Mouse (Mus musculus) midbrain, embryonic 10.5 days (tissue): ENCODE data around the gene Zfp759. TPM values are rescaled to one million over a fixed set of nuclear protein-coding genes. Genes with fewer than 3 reads are reported as not detected.
"Not testable (repeated sequence)": the region's sequence is repeated elsewhere in the genome, so short reads cannot be mapped to it uniquely, and the experiment has no call there.

Experiments
- DNase-seq: peaks from one replicate; pipeline ENCODE4 v3.0.0-alpha.2; 2017; ENCODE audit warnings: low spot score
- H3K27ac ChIP-seq: fragments of 300-500 bp; sonication (generic); replicated peaks from 2 replicates; pipeline ENCODE4 v1.5.1; 2016; ENCODE audit warnings: mild to moderate bottlenecking
- H3K27me3 ChIP-seq: fragments of 300-500 bp; sonication (generic); 2 replicates; pipeline ENCODE4 v1.6.1; 2016; ENCODE audit warnings: low read depth, mild to moderate bottlenecking; ENCODE audit not compliant: poor library complexity, severe bottlenecking
- H3K36me3 ChIP-seq: fragments of 300-500 bp; sonication (generic); 2 replicates; pipeline ENCODE4 v1.6.1; 2016; ENCODE audit warnings: mild to moderate bottlenecking, moderate library complexity
- H3K4me1 ChIP-seq: fragments of 300-500 bp; sonication (generic); 2 replicates; pipeline ENCODE4 v1.6.1; 2016
- H3K4me3 ChIP-seq: fragments of 300-500 bp; sonication (generic); 2 replicates; pipeline ENCODE4 v1.5.1; 2016; ENCODE audit warnings: mild to moderate bottlenecking, moderate library complexity
- H3K9me3 ChIP-seq: fragments of 300-500 bp; sonication (generic); replicated peaks from 2 replicates; pipeline ENCODE4 v1.6.1; 2016; ENCODE audit warnings: mild to moderate bottlenecking
- WGBS: fragments of 180-500 bp; shearing (Covaris S2); methylation state at CpG from one replicate; pipeline ENCODE4 v1.1.7; 2016; 5-methylcytosine and 5-hydroxymethylcytosine counted together
- polyA plus RNA-seq: library from polyadenylated mRNA; unstranded; fragments of >200 nt; fragmentation: Nextera tagmentation; extraction: Ambion mirVana; gene quantifications from 2 replicates; pipeline ENCODE4 v1.2.1, GENCODE M21; 2016

Gene Zfp759
- polyA plus RNA-seq, 1 experiment from 2014 or later: 1.8 TPM

DNA sequence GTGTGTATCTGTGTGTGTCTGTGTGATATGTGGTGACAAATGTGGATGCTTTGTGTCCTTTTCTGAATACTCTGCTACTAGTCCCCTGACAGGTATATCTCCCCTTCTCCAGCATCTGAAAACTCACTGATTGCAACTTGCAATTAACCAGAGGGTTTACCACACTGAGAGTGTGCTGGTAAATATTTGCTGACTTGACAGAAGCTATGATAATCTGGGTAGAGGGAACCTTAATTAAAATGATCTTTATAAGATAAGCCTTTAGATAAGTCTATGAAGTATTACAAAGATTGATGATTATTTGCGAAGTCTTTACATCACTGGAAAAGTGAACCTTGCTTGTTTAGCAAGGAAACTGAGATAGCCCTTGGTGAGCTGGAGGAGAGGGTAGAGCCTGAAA is 3.0 kb downstream of the Zfp759 start:
- no peak for DNase-seq
- Histone ChIP-seq H3K27me3 (no peaks in the 10 kb centered on the region), H3K9me3 (no peaks in the 10 kb centered on the region), H3K4me1 (0 out of 2 replicates have a peak, but pooled peaks cover 6% of the 10 kb centered on the region), H3K4me3 (no peak overlapping the region), H3K27ac (no peak overlapping the region), H3K36me3 (no peaks in the 10 kb centered on the region)
- WGBS: 86% methylated on average over 1 of the region's 1 CpGs

- DNase-seq, H3K36me3 ChIP-seq, H3K9me3 ChIP-seq, H3K27me3 ChIP-seq, H3K4me1 ChIP-seq: not testable (repeated sequence)
- Histone ChIP-seq H3K27ac (peak overlapping the region; percentile 83; the same call in 1 of the 2 replicates), H3K4me3 (peak overlapping the region; percentile 64)
- WGBS: 80% methylated on average over 10 of the region's 10 CpGs
These were observed 6.0 kb downstream of the Zfp759 start for GRCm38 (mm10) chr13:67127507-67127906.

GRCm38 (mm10) chr13:67128038-67128721 is 6.7 kb downstream of the Zfp759 start:
- peak overlapping the region; percentile 64 for H3K4me3 ChIP-seq
- H3K9me3 ChIP-seq: no peaks in the 10 kb centered on the region
- H3K27me3 ChIP-seq: no peaks in the 10 kb centered on the region
- 2% methylated on average over 18 of the region's 18 CpGs for WGBS
- no peaks in the 10 kb centered on the region for H3K36me3 ChIP-seq
- 0 out of 2 replicates have a peak, but pooled peaks cover 6% of the 10 kb centered on the region for H3K4me1 ChIP-seq
- H3K27ac ChIP-seq: peak overlapping the region; percentile 83
- DNase-seq: peak; percentile 82

GRCm38 (mm10) chr13:67166122-67166521 is 44.7 kb downstream of the Zfp759 start:
- WGBS: 71% methylated on average over 4 of the region's 4 CpGs
- not testable (repeated sequence) for H3K27ac ChIP-seq, H3K4me1 ChIP-seq, H3K27me3 ChIP-seq, H3K36me3 ChIP-seq, H3K4me3 ChIP-seq, H3K9me3 ChIP-seq, DNase-seq

GRCm38 (mm10) chr13:67172991-67173722 is 51.7 kb downstream of the Zfp759 start, which contains the start of gene Rsl1:
TSS of gene Rsl1 (plus strand) at chr13:67173182.
- H3K27ac ChIP-seq: peak within 1 kb of the TSS; percentile 76
- not testable (repeated sequence) for H3K4me1 ChIP-seq, H3K27me3 ChIP-seq, H3K9me3 ChIP-seq, H3K36me3 ChIP-seq
- H3K4me3 ChIP-seq: peak within 1 kb of the TSS; percentile 65
- DNase-seq: peak; percentile 59
- 2% methylated on average over 17 of the region's 17 CpGs for WGBS

- DNase-seq: no peak
- 35% methylated on average over 5 of the region's 5 CpGs for WGBS
These were observed 52.2 kb downstream of the Zfp759 start for GRCm38 (mm10) chr13:67173723-67174055.

More at GRCm38 (mm10) chr13:67173723-67174055, 52.2 kb downstream of the Zfp759 start:
- Histone ChIP-seq H3K27me3 (no peaks in the 10 kb centered on the region), H3K27ac (no peak overlapping the region), H3K36me3 (peaks cover 4% of the 10 kb centered on the region; the same call in 1 of the 2 replicates), H3K9me3 (no peaks in the 10 kb centered on the region), H3K4me3 (peak overlapping the region; percentile 65), H3K4me1 (peaks cover 5% of the 10 kb centered on the region; the same call in 1 of the 2 replicates)

Other genes with a start within 250 kb of the Zfp759 start
- 1.2 and 1.4 TPM in 2 replicates for gene Gm10767, start 216.7 kb upstream of the Zfp759 start, polyA plus RNA-seq
- 4.0 and 4.3 TPM in 2 replicates for gene Zfp712, start 60.5 kb upstream of the Zfp759 start, polyA plus RNA-seq
- 5.6 and 7.5 TPM in 2 replicates for gene Zfp708, start 23.7 kb upstream of the Zfp759 start, polyA plus RNA-seq
- 2.6 and 3.1 TPM in 2 replicates for gene Gm28557, start 13.1 kb upstream of the Zfp759 start, polyA plus RNA-seq
- gene Rslcan18, start 5.4 kb upstream of the Zfp759 start, polyA plus RNA-seq: 0.15 and 0.19 TPM in 2 replicates
- 6.7 and 6.8 TPM in 2 replicates for gene Rsl1, start 51.5 kb downstream of the Zfp759 start, polyA plus RNA-seq
- 1.2 and 1.4 TPM in 2 replicates for gene Zfp455, start 72.8 kb downstream of the Zfp759 start, polyA plus RNA-seq
- 1.3 and 1.7 TPM in 2 replicates for gene Zfp458, start 156.8 kb downstream of the Zfp759 start, polyA plus RNA-seq
- gene Zfp457, start 184.8 kb downstream of the Zfp759 start, polyA plus RNA-seq: 0.37 and 0.59 TPM in 2 replicates
- gene Zfp595, start 210.9 kb downstream of the Zfp759 start, polyA plus RNA-seq: 1.5 and 1.8 TPM in 2 replicates
- not detected in 2 replicates for gene Gm28044, start 238.9 kb downstream of the Zfp759 start, polyA plus RNA-seq
- gene Zfp953, start 238.9 kb downstream of the Zfp759 start, polyA plus RNA-seq: 0.97 and 1.0 TPM in 2 replicates